Mouse (Mus musculus): ENCODE results near the gene Vwa3b. TPM values are rescaled to one million over a fixed set of nuclear protein-coding genes. Genes with fewer than 3 reads are reported as not detected.
"Not testable (repeated sequence)": the region's sequence is repeated elsewhere in the genome, so short reads cannot be mapped to it uniquely, and the experiment has no call there.

Gene Vwa3b
- 10 to 100 TPM; 10.4 to 16.7 TPM for total RNA-seq (2021)
- long read RNA-seq, experiment 1, partial matches to known transcripts, result 4 of 10 reads
- long read RNA-seq, experiment 1, other reads (novel, unspliced or antisense), result 6 of 10 reads
- long read RNA-seq, experiment 2, partial matches to known transcripts, result 1 of 7 reads
- long read RNA-seq, experiment 2, other reads (novel, unspliced or antisense), result 6 of 7 reads

DNA sequence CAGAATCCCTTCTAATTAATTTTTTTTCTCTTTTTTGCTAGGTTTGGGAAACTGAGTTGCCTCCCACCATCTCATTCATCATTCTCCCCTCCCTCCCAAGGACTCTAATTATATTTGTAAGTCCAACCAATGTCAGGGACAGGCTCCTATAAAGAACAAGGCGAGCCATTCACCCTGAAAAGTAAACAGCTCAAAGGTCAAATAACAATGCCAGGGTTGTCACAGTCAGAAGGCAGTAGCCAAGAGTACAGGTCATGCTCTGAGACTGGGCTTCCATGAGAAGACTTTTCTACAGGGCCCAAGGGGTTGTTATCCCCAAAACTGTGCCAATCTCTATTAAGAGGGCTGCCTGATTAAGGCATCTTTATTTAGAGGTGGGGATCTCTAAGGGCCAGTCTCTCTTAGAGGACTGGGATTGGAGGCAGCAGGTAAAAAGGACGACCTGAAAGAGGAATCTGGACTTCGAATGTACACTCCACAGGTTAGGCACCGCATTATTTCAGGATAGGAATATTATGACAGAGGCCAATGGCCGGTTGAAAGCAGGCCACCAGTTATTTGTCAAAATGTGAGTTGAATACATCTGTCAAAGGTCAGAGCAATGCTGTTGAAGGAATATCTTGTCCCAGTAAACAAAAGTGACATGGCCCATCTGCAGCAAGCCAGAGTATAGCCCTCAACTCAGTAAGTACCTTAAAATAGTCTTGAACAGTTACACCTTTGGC is at the start of gene Vwa3b:
Gene Vwa3b, plus strand, starts transcription at position 635 of the 725 bp plus-strand sequence.
- DNase-seq (ENCODE audit: low spot score in 2 of 2), result no peak

DNA sequence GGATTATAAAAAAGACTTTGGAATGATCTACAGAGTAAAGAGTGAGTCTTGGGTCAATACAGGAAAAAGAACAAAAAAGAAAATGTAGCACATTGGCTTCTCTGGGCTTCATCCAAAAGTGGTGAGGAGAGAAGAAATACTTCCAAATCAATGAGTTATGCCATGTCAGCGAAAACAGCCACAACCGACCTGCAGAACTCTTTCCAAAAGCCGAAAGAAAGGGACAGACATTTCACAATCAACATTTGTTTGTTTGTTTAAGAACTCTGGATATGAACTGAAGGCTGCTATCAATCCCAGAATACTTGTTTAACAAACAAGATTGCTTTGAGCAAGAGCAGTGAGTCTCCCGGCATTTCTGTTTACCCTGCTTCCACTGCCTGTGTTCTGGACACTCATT is 49.6 kb upstream of the Vwa3b start:
- no peak for DNase-seq (ENCODE audit: low spot score in 2 of 2)

DNA sequence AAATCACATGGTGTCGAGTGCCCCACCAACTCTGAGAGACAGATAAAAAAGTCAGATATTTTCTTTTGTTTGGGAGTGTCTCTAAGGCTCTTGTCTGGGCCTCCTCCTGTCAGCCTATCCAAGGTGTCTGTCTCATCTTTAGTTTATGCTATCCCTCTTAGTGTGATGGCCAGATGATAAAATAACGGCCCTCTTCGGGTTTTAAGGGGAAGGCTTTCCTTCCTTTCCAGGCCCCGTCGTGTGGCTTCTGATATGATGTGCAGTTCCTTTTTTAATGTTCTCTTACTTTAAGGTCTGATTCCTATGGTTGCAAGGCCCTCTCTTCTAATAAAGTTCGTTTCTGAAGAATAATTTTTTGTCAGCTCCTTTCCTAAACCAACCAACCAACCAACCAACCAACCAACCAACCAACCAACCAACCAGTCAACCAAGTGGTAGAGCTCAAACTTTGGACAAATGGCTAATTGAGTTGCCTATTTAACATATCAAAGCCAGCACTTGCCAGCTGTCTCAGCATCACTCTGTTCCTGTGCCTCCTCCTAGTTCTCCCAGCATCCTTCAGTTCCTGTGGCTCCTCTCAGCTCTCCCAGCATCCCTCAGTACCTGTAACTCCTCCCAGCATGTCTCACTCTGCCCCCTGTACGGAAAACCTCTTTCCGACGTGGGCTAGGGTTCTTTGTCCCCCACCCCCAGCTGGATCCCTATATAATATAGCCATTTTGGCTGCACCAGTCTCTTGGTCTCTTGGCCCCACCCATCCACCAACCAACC is 44.0 kb upstream of the Vwa3b start:
- no peak for DNase-seq (ENCODE audit: low spot score in 2 of 2)

DNA sequence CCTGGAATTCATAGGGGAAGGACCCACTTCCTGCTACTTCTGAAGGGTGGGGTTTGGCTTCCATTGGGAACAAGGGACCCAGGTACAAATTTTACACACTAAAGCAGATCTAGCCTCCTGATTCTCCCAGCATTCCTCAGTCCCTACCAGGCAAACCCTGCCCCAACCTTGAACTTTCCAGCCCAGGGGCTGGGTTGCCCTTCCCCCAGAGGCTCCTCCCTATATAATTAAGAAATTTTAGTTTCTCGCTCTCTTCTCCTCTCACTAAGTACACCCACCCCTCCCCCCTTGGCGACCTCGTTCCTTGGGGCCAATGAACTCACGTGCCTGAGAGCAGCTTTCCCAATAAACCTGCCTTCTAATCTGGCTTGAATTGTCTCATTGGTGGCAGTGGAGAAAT is 42.6 kb upstream of the Vwa3b start:
- DNase-seq (ENCODE audit: low spot score in 2 of 2), result no peak

DNA sequence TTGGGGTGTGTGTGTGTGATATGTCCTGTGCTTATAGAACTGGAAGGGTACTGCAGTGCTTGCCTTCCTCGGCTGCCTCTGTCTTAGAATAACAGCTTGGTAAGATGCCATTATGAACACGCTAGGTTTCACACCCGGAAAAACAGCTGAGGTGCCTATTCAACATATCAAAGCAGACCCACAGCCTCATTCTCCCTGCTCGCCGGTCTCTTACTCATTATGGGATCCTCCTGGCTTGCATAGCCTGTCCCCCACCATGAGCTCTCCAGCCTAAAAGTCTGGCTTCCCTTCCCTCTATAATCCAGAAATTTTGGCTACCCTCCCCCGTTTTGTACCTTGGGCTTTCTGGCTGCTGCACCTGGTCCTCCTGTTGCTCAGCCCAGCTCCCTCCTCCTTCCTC is 42.0 kb upstream of the Vwa3b start:
- DNase-seq (ENCODE audit: low spot score in 2 of 2), result no peak

DNA sequence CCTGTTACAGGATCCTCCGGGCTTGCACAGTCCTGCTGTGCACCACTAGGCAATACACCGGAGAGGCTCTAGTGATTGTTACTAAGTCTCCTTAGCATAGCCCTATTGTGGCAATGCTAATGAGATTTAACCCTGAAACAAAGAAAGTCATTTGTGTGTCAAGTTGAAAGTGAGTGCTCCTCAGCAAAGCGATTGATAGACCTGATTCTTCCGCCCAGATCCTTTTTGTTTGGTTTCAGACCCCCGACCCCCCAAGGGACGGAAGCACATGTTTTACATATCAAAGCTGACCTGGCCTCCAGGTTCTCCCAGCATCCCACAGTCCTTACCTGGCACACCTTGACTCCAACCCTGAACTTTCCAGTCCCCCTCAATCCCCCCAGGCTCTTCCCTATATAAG is 40.5 kb upstream of the Vwa3b start:
- no peak for DNase-seq (ENCODE audit: low spot score in 2 of 2)

DNA sequence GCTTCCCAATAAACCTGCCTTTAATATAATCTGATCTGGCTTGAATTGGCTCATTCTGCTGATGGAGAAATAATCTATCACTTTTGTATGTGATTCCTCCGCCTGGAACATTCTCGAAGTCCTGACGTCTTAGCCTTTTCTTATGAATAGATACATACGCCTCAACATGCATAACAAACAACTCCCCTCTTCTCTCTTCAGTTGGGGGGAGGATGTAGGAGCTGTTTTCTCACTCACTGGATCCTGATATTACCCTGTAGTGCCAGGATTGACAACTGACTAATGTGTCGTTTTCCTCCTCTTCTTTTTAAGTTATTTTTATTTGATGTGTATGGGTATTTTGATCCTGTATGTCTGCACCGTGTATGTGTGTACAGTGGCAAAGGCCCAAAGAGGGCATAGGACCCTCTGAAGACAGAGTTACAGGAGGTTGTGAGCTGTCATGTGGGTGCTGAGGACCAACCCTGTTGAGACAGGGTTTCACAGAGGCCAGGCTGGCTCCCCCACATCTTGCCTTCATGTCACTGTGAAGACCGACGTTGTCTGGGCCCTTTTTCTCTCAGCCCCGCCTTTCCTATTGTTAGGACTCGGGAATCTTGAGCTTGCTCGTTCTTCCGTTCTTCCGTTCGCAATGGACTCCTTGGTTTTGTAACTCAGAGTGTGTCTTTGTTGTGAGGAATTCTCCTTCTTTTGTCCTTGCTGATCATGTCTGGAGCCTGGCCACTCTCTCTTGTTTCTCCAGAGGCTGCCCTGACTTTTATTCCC is 39.8 kb upstream of the Vwa3b start:
- no peak for DNase-seq (ENCODE audit: low spot score in 2 of 2)

DNA sequence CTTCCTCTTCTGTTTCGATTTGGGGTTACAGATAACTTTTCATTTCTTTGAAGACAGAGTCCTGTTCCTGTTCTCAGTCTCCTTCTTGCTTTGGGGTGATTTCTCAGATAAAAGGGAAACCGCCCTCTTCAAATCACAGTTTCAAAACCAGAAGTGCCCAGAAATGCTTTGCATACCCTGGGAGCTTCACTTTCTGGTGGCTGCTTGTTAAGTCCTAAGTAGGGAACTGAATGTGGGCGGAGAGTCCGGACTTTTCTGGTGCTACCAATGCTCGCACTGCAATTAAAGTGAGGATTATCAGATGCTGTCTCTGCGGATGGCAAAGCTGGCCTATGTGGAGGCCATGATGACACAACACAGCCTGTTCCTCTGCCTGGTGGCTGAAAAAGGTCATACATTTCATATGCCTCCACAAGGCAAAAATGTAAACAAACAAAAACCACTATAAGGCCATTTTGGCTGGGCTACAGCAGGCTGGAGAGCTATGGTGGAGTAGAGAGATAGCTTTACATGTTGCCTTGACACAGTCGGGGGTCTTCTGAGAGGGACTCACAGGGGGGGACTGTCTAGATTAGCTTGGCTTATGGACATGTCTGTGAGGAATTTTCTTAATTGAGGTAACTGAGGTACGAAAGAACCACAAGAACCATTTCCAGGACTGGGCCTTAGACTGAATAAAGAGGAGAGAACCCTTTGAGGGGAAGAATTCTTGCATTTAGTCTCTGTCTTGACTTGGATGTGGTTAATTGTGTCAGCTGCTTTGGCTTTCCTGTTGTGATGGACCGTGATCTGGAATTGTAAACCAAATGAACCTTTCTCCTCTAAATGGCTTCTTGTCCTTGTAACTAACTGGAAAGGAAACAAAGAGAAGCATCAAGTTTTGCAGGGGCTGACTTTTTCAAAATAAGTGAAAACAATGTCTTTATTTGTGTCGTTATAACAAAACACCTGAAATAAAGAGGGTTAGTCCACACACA is 38.9 kb upstream of the Vwa3b start:
- no peak for DNase-seq (ENCODE audit: low spot score in 2 of 2)

DNA sequence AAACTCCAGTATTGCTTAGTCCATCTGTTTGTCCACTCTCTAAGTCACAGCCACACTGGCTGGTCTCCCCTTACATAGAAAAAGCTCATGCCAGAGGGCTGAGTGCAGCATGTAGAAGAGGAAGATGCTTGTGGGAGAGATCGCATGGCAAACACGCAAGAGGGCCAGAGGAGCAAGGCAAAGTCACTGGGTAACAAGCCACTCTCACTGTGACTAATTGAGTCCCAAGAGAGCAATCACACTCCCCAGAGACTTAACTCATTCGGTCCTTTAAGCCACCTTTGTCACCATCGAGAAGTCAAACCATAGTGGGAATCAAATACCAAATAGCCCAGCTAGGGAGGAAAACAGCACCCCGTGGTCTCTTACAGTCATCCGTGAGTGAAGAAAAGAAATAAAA is 38.2 kb upstream of the Vwa3b start:
- DNase-seq (ENCODE audit: low spot score in 2 of 2), result no peak

DNA sequence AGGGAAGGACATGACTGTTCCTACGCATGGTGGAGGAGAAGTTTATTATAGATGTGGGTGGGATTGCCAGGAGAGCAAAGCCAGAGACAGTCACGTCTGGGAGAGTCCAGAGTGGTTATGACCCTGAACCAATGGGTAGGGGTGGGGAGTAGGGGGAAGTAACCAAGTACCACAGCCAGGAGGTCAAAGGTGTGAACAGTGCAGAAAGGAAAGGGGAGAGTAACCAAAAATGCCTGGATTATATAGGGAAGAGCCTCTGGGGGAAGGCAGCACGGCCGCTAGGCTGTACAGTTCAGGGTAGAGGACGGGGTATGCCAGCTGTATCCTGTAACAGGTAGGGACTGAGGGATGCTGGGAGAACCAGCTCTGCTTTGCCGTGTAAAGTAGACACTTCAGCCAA is 37.8 kb upstream of the Vwa3b start:
- DNase-seq (ENCODE audit: low spot score in 2 of 2), result no peak

DNA sequence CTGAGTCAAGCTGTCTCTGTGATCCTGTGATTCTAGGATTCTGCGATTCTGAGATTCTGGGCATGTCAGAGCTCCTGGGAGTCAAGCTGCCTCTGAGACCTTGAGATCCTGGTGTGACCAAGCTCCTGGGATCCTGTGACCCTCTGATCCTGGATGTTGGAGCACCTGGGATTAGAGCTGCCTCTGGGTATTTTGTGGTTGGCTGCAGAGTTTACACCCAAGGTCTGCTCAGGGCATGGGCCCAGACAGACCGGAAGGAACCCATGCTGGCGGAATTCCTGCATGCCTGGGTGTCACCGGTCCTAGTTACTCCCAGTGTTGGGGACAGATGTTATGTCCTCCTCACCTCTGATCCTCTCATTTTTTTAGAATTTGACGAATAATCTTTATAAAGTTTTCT is 32.1 kb upstream of the Vwa3b start:
- no peak for DNase-seq (ENCODE audit: low spot score in 2 of 2)

DNA sequence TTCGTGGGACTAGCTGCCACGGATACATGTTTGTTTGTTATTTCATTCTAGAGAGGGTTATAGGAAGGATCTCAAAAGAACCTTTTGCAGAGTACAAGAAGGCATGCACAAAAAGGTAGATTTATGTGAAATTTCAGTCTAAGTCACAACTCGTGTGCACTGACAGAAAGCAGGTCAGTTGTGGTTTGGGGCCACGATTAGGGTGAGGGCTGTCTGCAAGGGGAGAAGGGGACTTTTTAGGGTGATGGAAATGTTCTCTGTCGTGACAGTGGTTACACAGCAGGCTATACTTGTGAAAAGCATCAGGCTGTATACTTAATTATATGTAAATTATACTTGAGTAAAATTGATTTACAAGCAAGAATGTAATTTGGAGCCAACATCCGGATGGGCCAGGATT is 30.6 kb upstream of the Vwa3b start:
- no peak for DNase-seq (ENCODE audit: low spot score in 2 of 2)

DNA sequence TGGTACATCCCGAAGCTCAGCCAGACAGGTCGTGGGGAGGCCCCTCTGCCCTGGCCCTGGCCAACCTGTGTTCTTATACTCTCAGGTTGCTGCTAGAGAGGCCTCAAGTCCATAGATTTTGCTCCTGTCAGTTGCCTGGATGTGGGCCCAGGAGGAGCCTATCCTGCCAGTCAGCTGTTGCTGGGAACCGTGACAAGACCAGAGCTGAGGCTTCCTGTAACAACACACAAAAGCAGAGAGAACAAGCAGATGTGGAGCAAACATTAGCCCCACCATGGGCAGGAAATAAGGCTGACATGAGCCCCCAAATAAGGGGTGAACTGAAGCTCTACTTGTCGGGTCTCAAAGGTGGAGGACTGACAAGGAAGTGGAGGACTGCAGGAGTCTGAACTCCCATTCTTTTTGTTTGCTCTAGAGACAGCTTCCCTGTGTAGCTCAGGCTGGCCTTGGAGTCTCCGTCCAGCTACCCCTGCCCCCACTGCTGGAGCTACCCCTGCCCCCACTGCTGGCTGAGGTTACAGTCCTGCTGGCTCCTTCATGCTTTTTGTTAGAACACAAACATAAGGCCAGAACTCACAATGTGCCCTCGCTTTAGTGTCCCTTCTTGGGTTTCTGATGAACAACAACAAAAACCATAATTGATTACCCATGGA is 29.7 kb upstream of the Vwa3b start:
- peak; percentile 28 to 75 for DNase-seq (ENCODE audit: low spot score in 2 of 2)

DNA sequence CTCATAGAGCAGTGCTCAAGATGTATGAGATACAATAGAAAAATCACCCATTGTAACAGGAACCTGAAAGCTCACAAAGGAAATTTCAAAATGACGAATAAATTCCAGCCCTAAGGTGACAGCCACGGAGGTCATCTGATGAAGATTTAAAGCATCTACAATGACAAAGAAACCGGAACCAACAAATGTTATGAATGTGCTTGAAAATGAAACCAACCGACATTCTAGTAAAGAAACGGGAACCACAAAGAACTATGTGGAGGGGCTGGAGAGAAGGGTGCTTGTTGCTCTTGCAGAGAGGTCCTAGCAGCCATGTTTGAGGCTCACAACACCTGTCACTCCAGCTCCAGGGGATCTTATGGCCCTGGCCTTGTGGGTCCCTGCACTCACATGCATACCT is 26.1 kb upstream of the Vwa3b start:
- DNase-seq (ENCODE audit: low spot score in 2 of 2), result no peak

DNA sequence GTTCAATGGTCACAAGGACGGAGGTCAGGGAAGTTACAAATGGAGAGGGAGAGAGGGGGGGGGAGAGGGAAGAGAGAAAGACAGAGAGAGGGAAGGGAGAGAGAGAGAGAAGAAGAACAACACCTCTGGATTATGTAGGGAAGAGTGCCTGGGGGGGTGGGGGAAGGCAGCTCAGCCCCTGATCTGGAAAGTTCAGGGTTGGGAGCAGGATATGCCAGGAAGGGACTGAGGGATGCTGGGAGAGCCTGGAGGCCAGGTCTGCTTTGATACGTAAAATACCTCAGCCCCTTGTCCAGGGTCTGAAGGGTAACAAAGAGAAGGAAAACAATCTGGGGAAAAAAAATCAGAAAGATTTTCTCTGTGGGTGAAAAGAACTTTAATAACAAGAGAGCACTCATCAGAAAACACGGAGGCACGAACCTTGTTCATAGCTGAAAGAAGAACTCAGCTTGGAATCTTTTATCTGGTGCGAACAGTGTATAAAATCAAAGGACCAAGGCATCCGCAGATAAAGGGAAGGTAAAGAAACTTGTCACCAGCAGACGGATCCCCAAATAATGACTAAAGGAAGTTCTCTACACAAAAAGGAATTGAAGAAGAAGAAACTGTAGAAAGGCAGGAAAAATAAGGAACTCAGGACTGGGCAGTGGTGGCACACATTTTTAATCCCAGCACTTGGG is 24.6 kb upstream of the Vwa3b start:
- no peak for DNase-seq (ENCODE audit: low spot score in 2 of 2)

DNA sequence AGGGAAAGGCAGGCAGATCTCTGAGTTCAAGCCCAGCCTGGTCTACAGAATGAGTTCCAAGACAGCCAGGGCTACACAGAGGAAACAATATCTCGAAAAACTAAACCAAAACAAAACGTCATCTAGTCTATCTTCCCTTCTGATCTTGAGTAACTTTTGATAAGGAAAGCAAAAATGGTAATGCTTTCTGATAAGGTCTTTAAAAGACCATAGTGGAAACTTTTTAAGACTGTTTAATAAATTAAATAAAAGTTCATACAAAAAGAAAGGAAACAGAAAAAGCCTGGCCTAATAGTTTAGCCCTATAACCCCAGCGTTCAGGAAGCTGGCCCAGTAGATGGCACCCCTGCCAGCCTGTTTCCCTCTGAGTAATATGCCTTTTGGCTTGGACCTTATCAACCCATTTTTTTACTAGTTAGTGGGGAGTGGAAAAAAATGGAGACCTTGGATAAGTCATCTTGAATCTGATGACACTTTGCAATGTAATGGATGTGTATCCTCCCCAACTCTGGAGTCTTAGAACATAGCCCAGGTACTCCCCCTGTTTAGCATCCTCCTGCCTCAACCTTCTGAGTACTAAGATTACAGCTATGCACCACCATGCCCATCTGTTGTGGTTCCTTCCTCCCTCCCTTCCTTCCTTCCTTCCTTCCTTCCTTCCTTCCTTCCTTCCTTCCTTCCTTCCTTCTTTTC is 23.9 kb upstream of the Vwa3b start:
- DNase-seq (ENCODE audit: low spot score in 2 of 2), result no peak

DNA sequence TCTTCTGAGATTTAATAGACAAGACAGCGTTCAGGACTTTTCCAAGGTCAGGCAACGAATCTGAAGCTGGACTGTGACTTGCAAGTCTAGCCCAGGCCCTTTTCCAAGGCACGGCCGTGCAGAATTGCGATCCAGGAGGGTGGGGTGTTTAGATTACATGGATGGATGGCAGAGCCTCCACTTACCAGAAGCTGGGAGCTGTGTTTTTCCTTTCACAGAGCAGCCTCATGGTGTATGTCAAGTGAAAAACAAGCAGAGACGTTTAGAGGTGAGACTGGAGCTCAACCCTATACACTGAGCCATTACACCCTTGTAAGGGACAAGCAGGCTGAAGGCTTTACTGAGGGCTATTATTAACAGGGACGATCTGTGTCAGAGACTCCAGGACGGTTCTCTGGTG is 21.9 kb upstream of the Vwa3b start:
- no peak for DNase-seq (ENCODE audit: low spot score in 2 of 2)

DNA sequence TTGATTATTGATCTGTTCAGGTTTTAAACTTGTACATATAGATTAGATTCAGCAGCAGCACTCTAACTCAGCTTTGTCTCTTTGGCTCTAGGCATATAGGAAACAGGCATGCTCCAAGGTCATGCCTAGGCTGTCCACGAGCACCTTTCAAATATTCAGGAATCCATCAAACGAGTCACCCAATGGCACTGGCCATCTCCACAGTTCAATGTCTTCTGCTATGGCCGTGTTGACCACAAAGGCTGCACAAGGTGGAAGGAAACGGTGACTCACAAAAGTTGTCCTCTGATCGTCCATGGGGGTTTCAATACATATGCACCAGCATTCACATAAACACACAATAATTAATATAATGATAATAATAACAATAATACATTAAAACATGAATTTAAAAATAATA is 21.4 kb upstream of the Vwa3b start:
- no peak for DNase-seq (ENCODE audit: low spot score in 2 of 2)

DNA sequence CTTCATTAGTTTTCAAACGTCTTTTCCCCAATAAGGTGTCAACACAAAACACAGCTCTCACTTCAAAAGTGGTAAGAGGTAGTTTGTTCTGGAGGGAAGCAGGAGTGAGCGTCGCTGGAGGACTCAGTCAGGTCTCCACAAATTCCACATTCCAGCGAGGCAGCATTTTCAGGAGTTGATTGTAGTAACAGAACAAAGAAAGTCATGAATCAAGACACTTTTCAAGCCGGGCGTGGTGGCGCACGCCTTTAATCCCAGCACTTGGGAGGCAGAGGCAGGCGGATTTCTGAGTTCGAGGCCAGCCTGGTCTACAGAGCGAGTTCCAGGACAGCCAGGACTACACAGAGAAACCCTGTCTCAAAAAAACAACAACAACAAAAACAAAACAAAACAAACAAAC is 19.9 kb upstream of the Vwa3b start:
- not testable (repeated sequence) for DNase-seq (ENCODE audit: low spot score in 2 of 2)
